Mouse (Mus musculus) left cerebral cortex, adult 2 months (tissue): Measurements from ENCODE around the gene Dhps. TPM values are rescaled to one million over a fixed set of nuclear protein-coding genes. Genes with fewer than 3 reads are reported as not detected.
"Not testable (repeated sequence)": the region's sequence is repeated elsewhere in the genome, so short reads cannot be mapped to it uniquely, and the experiment has no call there.

Experiments used
- DNase-seq, 2 experiments: peaks; one replicate each; pipeline ENCODE4 v3.0.0; 2021 to 2022; ENCODE audit warnings: low spot score in 2 of 2, mixed read lengths in 1 of 2; ENCODE audit errors: extremely low spot score in 1 of 2
- H3K27ac ChIP-seq: fragments of 200-600 bp; 2 replicates; pipeline ENCODE4 v1.8.1; 2022
- H3K4me3 ChIP-seq: fragments of 200-600 bp; 2 replicates; pipeline ENCODE4 v1.8.1; 2022
- CTCF ChIP-seq: fragments of 200-600 bp; IDR thresholded peaks from 2 replicates; pipeline ENCODE4 v1.8.1; 2022; ENCODE audit warnings: antibody characterized with exemption, mild to moderate bottlenecking, moderate library complexity
- intact Hi-C: fragments of 180-260 bp; cut with DNase I; formaldehyde crosslinking; loops from one replicate; pipeline ENCODE4 v1.15.1; 2025
- total RNA-seq, 2 experiments: library from RNA; stranded (reverse); gene quantifications; 2 replicates each; pipeline ENCODE4 v1.2.3; 2021

The Dhps gene
- total RNA-seq, 2 experiments from 2014 or later = 66.1 to 68.7 TPM

DNA sequence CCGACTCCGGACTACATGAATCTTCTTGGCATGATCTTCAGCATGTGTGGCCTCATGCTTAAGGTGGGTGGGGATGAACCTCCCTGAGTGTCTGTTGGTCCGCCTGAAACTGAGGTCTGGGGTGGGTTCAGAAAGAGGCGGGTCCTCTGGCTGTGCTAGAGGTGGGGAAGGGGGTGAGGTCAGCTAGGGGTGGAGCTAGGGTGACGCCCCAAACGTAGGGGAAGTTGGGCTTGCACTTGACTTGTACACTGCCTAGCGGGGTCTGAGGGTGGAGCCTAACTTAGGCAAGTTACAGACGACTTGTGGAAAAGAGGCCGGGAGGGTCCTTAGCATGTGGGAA lies 9.6 kb downstream of the Dhps start, which contains the start of gene Wdr83:
Gene Wdr83, minus strand, starts transcription at position 91 of the 340 bp plus-strand sequence.
- Histone ChIP-seq H3K27ac (peak within 1 kb of the TSS; percentile 92), H3K4me3 (peak within 1 kb of the TSS; percentile 87)
- intact Hi-C loops = loop anchor here (5.0 kb wide), 1 partner anchor 216 kb away; the partner anchor contains the start of genes Orc6 and Vps35
- TF ChIP-seq CTCF = no peak
- DNase-seq = no peak

DNA sequence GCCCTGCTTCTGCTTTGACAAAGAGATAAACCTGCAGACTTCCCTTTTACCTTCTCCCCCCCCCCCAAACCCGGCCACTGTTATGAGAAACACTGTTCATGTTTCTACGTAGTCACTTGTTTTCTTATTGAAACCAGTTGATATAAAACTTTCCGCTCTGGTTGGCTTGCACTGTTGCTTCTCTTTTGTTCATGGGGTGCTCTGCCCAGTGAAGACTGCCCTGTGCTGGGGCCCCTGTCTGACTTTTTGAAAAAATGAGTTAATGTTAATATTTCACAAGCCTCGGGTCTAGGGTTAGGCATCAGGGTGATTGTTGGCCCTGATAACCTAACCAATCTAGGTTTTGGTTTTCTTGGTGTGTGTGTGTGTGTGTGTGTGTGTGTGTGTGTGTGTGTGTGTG lies 10.6 kb downstream of the Dhps start:
- intact Hi-C loops = loop anchor here (5.0 kb wide), 1 partner anchor 215 kb away; the partner anchor contains the start of genes Orc6 and Vps35
- not testable (repeated sequence) for H3K27ac ChIP-seq, H3K4me3 ChIP-seq, DNase-seq

DNA sequence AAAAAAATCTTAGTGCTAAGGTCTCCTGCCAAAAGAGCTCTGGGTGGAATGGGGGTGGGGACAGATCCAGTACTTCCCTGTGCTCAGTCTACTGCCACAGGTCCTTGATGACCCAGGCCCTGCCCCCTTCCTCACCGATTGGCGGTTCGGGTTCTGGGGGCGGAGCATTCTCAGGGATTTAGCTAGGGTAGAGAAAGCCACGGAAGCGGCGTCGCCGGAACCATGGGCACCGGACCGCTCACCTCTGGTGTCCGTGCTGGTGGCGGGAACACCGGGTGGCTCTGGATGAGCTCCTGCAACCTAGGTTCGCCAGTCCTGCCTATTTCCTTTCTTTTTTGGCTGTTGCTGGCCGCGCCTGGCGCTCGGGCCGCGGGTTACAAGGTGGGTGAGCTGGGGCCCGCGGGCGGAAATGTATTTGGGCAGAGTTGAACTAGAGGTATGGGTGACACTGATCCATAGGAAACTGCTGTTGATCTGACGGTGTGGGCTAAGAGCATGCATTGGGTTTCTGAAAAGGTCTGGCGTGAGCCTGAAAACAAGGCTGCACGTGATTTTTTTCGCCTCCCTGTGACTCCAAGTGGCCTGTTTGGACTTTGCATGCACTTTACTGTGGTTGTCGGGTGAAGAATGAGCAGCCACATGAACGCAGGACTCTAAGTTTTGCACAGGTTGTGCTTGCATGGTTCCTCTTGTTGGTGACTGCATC lies 11.7 kb downstream of the Dhps start, which contains the start of gene Man2b1:
Gene Man2b1, plus strand, starts transcription at position 163 of the 706 bp plus-strand sequence.
- intact Hi-C loops = loop anchor here (5.0 kb wide), 1 partner anchor 214 kb away; the partner anchor contains the start of genes Orc6 and Vps35
- Histone ChIP-seq H3K27ac (peak within 1 kb of the TSS; percentile 51), H3K4me3 (peak within 1 kb of the TSS; percentile 68)
- peak; percentile 37 for TF ChIP-seq CTCF
- peak; percentile 83 to 87 for DNase-seq

DNA sequence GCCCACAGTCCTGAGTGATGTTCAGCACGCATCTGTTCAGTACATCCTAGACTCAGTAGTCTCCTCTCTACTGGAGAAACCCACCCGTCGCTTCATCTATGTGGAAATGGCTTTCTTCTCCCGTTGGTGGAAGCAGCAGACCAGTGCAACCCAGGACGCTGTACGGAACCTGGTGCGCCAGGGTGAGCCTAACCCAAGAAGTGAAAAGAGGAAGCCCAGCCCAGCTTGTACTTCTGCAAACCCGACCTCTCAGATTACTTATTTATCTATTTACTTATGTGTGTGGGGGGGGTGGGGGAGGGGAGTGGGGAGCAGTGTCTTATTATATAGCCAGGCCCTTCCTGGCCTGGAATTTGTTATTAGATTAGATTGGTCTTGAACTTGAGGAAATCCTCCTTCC lies 13.1 kb downstream of the Dhps start:
- intact Hi-C loops = loop anchor here (5.0 kb wide), 1 partner anchor 213 kb away; the partner anchor contains the start of genes Orc6 and Vps35
- no peak overlapping the region for H3K27ac ChIP-seq
- DNase-seq = no peak
- no peak for TF ChIP-seq CTCF
- H3K4me3 ChIP-seq = no peak overlapping the region

DNA sequence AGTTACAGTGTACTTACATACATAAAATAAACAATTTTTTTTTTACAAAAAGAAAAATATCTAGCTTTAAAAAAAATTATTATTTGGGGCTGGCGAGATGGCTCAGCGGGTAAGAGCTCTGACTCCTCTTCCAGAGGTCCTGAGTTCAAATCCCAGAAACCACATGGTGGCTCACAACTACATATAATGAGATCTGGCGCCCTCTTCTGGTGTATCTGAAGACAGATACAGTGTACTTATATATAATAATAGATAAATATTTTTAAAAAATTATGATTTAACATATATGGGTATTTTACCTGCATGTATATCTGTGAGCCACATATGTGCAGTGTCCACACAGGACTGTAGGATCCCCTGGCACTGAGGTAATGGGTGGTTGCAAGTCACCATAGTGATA lies 14.7 kb downstream of the Dhps start:
- Histone ChIP-seq H3K27ac (no peak overlapping the region), H3K4me3 (no peak overlapping the region)
- intact Hi-C loops = no loop called here
- TF ChIP-seq CTCF = peak; percentile 46
- DNase-seq = no peak

DNA sequence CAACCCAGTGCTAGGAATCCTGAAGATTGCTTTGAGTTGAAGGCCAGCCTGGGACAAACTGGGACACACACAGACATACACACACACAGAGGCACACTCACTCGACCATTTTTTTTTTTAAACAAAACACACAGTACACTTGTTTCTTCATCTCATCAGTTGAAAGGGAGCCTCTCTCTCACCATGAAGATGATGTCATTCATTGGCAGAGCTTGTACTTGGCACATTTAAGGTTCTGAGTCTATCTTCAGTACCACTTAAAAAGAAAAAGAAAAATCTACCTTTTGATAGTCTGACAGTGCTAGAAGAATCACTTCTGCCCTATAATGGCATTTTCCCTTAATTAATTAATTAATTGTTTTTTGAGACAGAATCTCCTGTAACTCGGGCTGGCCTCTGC lies 17.2 kb downstream of the Dhps start:
- DNase-seq = no peak
- Histone ChIP-seq H3K4me3 (no peak overlapping the region), H3K27ac (no peak overlapping the region)
- no peak for TF ChIP-seq CTCF
- intact Hi-C loops = no loop called here

DNA sequence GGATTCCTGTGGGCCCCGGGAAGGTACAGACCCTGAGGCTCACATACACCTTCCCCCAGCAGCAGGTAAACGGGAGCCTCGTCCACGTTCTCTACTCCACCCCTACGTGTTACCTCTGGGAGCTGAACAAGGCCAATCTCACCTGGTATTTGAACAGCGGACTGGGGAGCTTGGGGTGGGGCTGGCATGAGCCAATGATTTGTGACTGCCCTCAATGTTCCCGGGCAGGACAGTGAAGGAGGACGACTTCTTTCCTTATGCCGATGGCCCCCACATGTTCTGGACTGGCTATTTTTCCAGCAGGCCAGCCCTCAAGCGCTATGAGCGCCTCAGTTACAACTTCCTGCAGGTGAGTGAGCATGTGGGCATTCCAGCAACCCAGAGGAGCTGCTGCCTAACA lies 19.3 kb downstream of the Dhps start:
- no peak overlapping the region for H3K4me3 ChIP-seq
- TF ChIP-seq CTCF = no peak
- intact Hi-C loops = no loop called here
- H3K27ac ChIP-seq = no peak overlapping the region
- DNase-seq = no peak

DNA sequence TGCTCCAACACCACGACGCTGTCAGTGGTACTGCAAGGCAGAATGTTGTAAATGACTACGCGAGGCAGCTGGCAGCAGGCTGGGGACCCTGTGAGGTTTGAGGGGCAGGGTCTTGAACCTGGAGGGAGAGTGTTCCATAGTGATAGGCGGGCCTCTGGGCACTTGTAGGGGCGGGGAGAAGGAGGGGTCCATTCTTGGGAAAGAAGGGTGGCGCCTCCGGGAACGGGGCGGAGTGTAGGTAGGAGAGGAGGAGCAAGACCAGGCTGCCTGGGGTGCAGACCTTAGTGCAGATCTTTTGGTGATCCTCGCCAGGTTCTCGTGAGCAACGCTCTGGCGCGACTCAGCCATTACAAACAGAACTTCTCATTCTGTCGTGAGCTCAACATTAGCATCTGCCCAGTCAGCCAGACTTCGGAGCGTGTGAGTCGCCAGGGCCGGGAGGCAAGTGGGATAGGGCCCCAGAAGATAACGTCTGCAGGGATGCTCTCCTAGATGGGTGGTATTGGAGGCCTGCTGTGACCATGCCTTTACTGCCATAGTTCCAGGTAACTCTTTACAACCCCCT lies 20.1 kb downstream of the Dhps start:
- DNase-seq = no peak

DNA sequence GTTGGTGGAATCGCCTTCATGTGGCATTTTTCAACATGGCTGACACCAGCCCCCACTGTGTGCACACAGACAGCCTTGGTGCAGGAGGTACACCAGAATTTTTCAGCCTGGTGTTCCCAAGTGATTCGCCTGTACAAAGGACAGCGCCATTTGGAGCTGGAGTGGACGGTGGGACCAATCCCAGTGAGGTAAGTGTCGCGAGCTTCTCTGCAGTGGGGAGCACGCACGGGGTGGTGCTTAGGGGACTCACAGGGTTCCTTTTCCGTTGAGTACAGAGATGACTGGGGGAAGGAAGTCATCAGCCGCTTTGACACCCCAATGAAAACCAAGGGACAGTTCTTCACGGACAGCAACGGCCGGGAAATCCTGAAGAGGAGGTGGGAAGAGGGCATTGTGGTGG lies 23.5 kb downstream of the Dhps start:
- H3K4me3 ChIP-seq = no peak overlapping the region
- H3K27ac ChIP-seq = no peak overlapping the region
- intact Hi-C loops = no loop called here
- no peak for TF ChIP-seq CTCF
- no peak for DNase-seq

More for the DNA sequence above, 20.1 kb downstream of the Dhps start:
- TF ChIP-seq CTCF = no peak
- Histone ChIP-seq H3K27ac (no peak overlapping the region), H3K4me3 (no peak overlapping the region)
- intact Hi-C loops = no loop called here

DNA sequence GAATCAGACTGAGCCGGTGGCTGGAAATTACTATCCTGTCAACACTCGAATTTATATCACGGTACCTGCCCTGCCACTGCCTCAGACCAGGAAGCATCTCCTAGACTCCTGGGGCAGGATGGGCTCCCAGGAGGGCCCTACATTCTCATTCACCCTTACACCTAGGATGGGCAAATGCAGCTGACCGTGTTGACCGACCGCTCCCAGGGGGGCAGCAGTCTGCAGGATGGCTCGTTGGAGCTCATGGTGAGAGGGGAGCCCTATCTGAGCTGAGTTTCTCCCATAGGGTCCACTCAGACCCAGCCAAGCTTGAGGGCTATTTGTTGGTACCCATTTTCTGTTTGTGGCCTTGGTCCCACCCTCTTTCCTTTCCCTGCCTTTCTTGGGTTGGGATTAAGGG lies 24.0 kb downstream of the Dhps start:
- TF ChIP-seq CTCF = no peak
- Histone ChIP-seq H3K27ac (no peak overlapping the region), H3K4me3 (no peak overlapping the region)
- DNase-seq = no peak
- intact Hi-C loops = no loop called here

DNA sequence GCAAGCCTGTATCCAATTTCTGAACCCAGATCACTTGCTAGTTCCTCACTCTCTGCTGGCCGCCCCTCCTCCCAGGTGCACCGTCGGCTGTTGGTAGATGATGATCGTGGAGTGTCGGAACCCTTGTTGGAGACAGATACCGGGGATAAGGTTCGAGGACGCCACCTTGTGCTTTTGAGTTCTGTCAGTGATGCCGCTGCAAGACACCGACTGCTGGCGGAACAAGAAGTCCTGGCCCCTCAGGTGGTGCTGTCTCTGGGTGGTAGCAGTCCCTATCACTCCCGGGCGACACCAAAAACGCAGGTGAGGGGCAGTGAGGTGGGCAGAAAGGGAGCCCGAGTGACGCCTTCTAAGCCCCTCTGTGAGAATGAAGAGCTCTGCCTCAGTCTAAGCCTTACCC lies 24.6 kb downstream of the Dhps start:
- no peak for TF ChIP-seq CTCF
- Histone ChIP-seq H3K27ac (no peak overlapping the region), H3K4me3 (no peak overlapping the region)
- intact Hi-C loops = no loop called here
- DNase-seq = no peak

DNA sequence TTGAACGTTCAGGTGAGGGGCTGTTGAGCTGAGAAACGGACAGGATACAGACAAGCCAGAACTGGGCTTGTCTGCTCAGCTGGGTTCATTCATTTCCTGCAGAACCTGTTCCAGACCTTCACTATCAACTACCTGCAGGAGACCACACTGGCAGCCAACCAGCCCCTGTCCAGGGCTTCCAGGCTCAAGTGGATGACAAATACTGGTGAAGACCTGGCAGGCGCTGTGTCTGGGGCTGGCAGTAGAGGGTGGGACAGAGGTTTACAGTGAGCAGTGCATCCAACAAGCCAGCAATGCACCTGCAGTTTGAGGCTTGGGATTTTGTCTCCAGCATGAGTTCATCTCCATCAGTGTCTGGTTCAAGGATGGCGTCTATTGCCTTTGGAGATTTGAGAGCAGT lies 25.3 kb downstream of the Dhps start:
- no peak for DNase-seq
- intact Hi-C loops = no loop called here
- Histone ChIP-seq H3K27ac (no peak overlapping the region), H3K4me3 (no peak overlapping the region)
- TF ChIP-seq CTCF = no peak

DNA sequence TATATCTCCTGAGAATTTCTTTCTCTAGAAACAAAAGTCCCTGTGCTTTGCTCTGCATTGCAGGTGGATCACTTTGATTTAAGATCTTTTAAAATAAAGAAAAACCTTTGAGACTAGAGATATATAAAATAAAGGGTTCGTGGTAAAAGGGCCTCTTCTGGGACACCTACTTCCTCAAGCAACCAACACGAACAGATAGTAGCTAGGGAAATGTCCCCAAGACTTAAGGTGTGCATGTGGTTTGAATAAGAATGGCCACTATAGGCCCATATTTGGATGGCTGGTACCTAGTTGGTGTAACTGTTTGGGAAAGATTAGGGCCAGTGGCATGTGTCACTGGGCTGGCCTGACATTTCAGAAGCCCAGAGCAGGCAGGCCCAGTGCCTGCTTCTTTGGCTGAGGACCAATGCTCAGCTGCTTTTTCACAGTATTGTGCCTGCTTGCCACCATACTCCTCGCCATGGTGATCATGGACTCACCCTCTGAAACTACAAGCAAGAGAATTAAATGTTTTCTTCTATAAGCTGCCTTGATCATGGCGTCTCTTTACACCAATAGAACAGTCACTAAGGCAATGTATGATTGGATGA lies 28.6 kb downstream of the Dhps start:
- Histone ChIP-seq H3K4me3 (no peak overlapping the region), H3K27ac (no peak overlapping the region)
- intact Hi-C loops = no loop called here
- TF ChIP-seq CTCF = no peak
- no peak for DNase-seq
